Mouse (Mus musculus) lung, adult 2 months (tissue): ENCODE results near the gene Gm49395.

Source experiments
- CTCF ChIP-seq: fragments of 200-500 bp; IDR thresholded peaks from 2 replicates; pipeline ENCODE4 v1.5.1; 2011; ENCODE audit warnings: mild to moderate bottlenecking, low read length, control low read depth; ENCODE audit not compliant: insufficient read depth
- POLR2A ChIP-seq: fragments of 200-500 bp; IDR thresholded peaks from 2 replicates; pipeline ENCODE4 v1.6.1; 2011; ENCODE audit warnings: low read depth, mild to moderate bottlenecking, control low read depth, low read length, borderline replicate concordance; ENCODE audit errors: extremely low read depth

DNA sequence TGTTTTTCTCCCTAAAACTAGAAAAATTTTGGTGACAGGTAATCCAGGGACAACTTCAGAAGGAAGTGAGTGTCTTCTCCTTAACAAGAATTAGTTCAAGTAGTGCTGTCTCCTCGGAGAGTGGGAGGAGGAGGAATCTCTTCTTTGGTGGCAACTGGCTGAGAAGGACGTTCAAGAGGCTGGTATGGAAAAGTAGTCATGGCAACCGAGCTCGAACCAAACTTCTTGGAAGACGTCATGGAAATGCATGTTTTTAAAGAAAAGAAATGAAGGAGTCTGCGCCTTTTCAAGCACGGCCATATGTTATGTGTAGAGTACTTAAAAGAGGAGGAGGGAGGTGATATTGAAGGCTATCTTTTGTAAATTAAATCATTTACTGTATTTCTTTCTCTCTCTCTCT lies 49.2 kb downstream of the Gm49395 start:
- TF ChIP-seq CTCF: no peak
- no peak for TF ChIP-seq POLR2A
